Comparison of ENCODE assay signal across 16 mouse cellular contexts in the genomic region with DNA sequence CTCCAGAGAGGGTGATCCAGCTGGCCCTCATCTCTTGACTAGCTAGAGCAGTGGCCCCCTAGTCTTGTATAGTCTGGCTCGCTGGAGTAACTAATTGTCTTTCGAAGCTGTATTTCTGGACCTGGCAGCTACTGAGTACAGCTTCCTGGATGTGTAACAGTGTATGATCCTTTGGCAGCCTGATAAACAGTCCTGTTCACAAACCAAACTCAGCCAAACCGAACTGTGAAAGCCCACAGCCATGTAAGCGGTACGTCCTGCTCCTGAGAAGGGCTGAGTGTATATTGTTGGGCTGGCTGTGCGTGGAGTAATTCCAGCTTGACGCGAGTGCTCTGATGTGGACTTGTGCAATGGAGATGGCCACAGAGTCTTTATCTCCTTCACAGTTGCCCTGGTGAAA. TPM values are rescaled to one million over a fixed set of nuclear protein-coding genes. Genes with fewer than 3 reads are reported as not detected.
A peak's percentile ranks its signal among the peaks of the same experiment; 100 is the strongest.
DNase-seq lines count a peak whose midpoint lies in the region; ATAC-seq and TF ChIP-seq lines count a peak whose summit lies in the region.
"Had no signal": no experiment of that assay in that cellular context is flagged by ENCODE, and none has a peak within 500 bp of the region (broad histone marks: within the 10 kb centered on the region; RNA-seq: fewer than 3 reads in every experiment).

No protein-coding gene starts in this region.

- no peak overlapping the region for H3K4me3 ChIP-seq in hindbrain, embryonic 10.5 days
- H3K4me3 ChIP-seq in hindbrain, embryonic 11.5 days (ENCODE audit: low read depth, low read length): no peak overlapping the region
- no peak overlapping the region for H3K4me3 ChIP-seq in midbrain, embryonic 11.5 days (ENCODE audit: low read depth, low read length)
- H3K4me3 ChIP-seq in midbrain, postnatal 0 days (ENCODE audit: low read depth, low read length): no peak overlapping the region
- no peak overlapping the region for H3K4me3 ChIP-seq in intestine, embryonic 15.5 days (replicated peaks)
- no peak overlapping the region for H3K4me3 ChIP-seq in midbrain, embryonic 14.5 days (replicated peaks; ENCODE audit: low read depth, low read length)
- H3K4me3 ChIP-seq: erythroblast, embryonic 14.5 days; limb, embryonic 12.5 days had no signal

- no peak for DNase-seq in hindbrain, embryonic 10.5 days (ENCODE audit: low spot score)
- DNase-seq in hindbrain, embryonic 11.5 days (ENCODE audit: low spot score): no peak
- peak; percentile 87 for DNase-seq in midbrain, embryonic 11.5 days (ENCODE audit: low spot score, missing footprints)
- DNase-seq in midbrain, postnatal 0 days (ENCODE audit: low spot score): no peak
- DNase-seq in midbrain, embryonic 14.5 days: no peak
- no peak for DNase-seq in adipocyte (ENCODE audit: low spot score)
- DNase-seq in kidney, postnatal 25 days: no peak
- DNase-seq: cerebellum, adult 11 months; kidney, postnatal 10 days; thymus, postnatal 25 days had no signal

- H3K4me2 ChIP-seq in hindbrain, embryonic 11.5 days (replicated peaks; ENCODE audit: low read depth, low read length): no peak overlapping the region
- no peak overlapping the region for H3K4me2 ChIP-seq in midbrain, embryonic 11.5 days
- H3K4me2 ChIP-seq in midbrain, postnatal 0 days (ENCODE audit: low read depth, low read length, poor library complexity, severe bottlenecking): no peak overlapping the region
- no peak overlapping the region for H3K4me2 ChIP-seq in intestine, embryonic 15.5 days (replicated peaks)
- no peak overlapping the region for H3K4me2 ChIP-seq in midbrain, embryonic 14.5 days (ENCODE audit: low read length)
- H3K4me2 ChIP-seq: heart, embryonic 11.5 days had no signal

- H3K9ac ChIP-seq in hindbrain, embryonic 11.5 days (ENCODE audit: low read depth, low read length): no peak overlapping the region
- no peak overlapping the region for H3K9ac ChIP-seq in midbrain, embryonic 11.5 days (ENCODE audit: low read length)
- H3K9ac ChIP-seq in midbrain, postnatal 0 days (replicated peaks; ENCODE audit: low read length, poor library complexity, severe bottlenecking): no peak overlapping the region
- H3K9ac ChIP-seq in intestine, embryonic 15.5 days: no peak overlapping the region
- no peak overlapping the region for H3K9ac ChIP-seq in midbrain, embryonic 14.5 days (replicated peaks; ENCODE audit: low read length)
- H3K9ac ChIP-seq: limb, embryonic 12.5 days had no signal

- ATAC-seq in hindbrain, embryonic 11.5 days (ENCODE audit: low FRiP score): no peak
- 0 out of 2 replicates have a peak, but pooled peaks have one; percentile 1 for ATAC-seq in midbrain, embryonic 11.5 days (ENCODE audit: low FRiP score)
- ATAC-seq in midbrain, postnatal 0 days (ENCODE audit: low FRiP score): no peak
- 0 out of 2 replicates have a peak, but pooled peaks have one; percentile 4 for ATAC-seq in intestine, embryonic 15.5 days
- ATAC-seq in midbrain, embryonic 14.5 days (ENCODE audit: low FRiP score, low TSS enrichment): peak; percentile 24; the same call in 1 of the 2 replicates

- H3K27me3 ChIP-seq in hindbrain, embryonic 10.5 days (ENCODE audit: insufficient read depth, poor library complexity, severe bottlenecking): peaks cover 55% of the 10 kb centered on the region
- no peaks in the 10 kb centered on the region for H3K27me3 ChIP-seq in hindbrain, embryonic 11.5 days (ENCODE audit: control insufficient read depth, insufficient read depth, low read length)
- peaks cover 8% of the 10 kb centered on the region for H3K27me3 ChIP-seq in midbrain, embryonic 11.5 days (ENCODE audit: control insufficient read depth, insufficient read depth, low read length)
- H3K27me3 ChIP-seq in midbrain, postnatal 0 days (ENCODE audit: insufficient read depth, low read length): 0 out of 2 replicates have a peak, but pooled peaks cover 3% of the 10 kb centered on the region
- no peaks in the 10 kb centered on the region for H3K27me3 ChIP-seq in intestine, embryonic 15.5 days (replicated peaks)
- H3K27me3 ChIP-seq in midbrain, embryonic 14.5 days (ENCODE audit: control insufficient read depth, insufficient read depth, low read length): no peaks in the 10 kb centered on the region

- H3K27ac ChIP-seq in hindbrain, embryonic 10.5 days: 0 out of 2 replicates have a peak overlapping the region, but pooled peaks have one; percentile 82
- no peak overlapping the region for H3K27ac ChIP-seq in hindbrain, embryonic 11.5 days (ENCODE audit: low read depth, low read length)
- H3K27ac ChIP-seq in midbrain, embryonic 11.5 days (ENCODE audit: low read depth, low read length): no peak overlapping the region
- no peak overlapping the region for H3K27ac ChIP-seq in midbrain, postnatal 0 days (ENCODE audit: low read depth, low read length)
- no peak overlapping the region for H3K27ac ChIP-seq in intestine, embryonic 15.5 days
- no peak overlapping the region for H3K27ac ChIP-seq in midbrain, embryonic 14.5 days (replicated peaks; ENCODE audit: low read depth, low read length)
- H3K27ac ChIP-seq: limb, embryonic 12.5 days had no signal

- no peaks in the 10 kb centered on the region for H3K36me3 ChIP-seq in hindbrain, embryonic 10.5 days
- no peaks in the 10 kb centered on the region for H3K36me3 ChIP-seq in hindbrain, embryonic 11.5 days (ENCODE audit: control insufficient read depth, insufficient read depth, low read length)
- H3K36me3 ChIP-seq in midbrain, embryonic 11.5 days (ENCODE audit: control insufficient read depth, insufficient read depth, low read length): no peaks in the 10 kb centered on the region
- no peaks in the 10 kb centered on the region for H3K36me3 ChIP-seq in midbrain, postnatal 0 days (ENCODE audit: insufficient read depth, low read length)
- no peaks in the 10 kb centered on the region for H3K36me3 ChIP-seq in intestine, embryonic 15.5 days
- no peaks in the 10 kb centered on the region for H3K36me3 ChIP-seq in midbrain, embryonic 14.5 days (ENCODE audit: control insufficient read depth, insufficient read depth, low read length)
- H3K36me3 ChIP-seq: limb, embryonic 12.5 days had no signal

- WGBS in hindbrain, embryonic 10.5 days: 94% methylated on average over 8 of the region's 8 CpGs
- 92% methylated on average over 8 of the region's 8 CpGs for WGBS in hindbrain, embryonic 11.5 days
- 89% methylated on average over 8 of the region's 8 CpGs for WGBS in midbrain, embryonic 11.5 days
- 80% methylated on average over 8 of the region's 8 CpGs for WGBS in midbrain, postnatal 0 days
- 43% methylated on average over 8 of the region's 8 CpGs for whole genome bisulfite sequencing in intestine, embryonic 15.5 days
- 78% methylated on average over 8 of the region's 8 CpGs for WGBS in midbrain, embryonic 14.5 days

- TF ChIP-seq CTCF in midbrain, postnatal 0 days (IDR thresholded peaks at IDR 0.05): no peak

- no peaks in the 10 kb centered on the region for H3K9me3 ChIP-seq in hindbrain, embryonic 10.5 days
- no peaks in the 10 kb centered on the region for H3K9me3 ChIP-seq in hindbrain, embryonic 11.5 days (ENCODE audit: control insufficient read depth, low read length)
- H3K9me3 ChIP-seq in midbrain, embryonic 11.5 days (ENCODE audit: control insufficient read depth, low read length): no peaks in the 10 kb centered on the region
- H3K9me3 ChIP-seq in midbrain, postnatal 0 days (ENCODE audit: low read length): no peaks in the 10 kb centered on the region
- H3K9me3 ChIP-seq in intestine, embryonic 15.5 days: no peaks in the 10 kb centered on the region
- H3K9me3 ChIP-seq in midbrain, embryonic 14.5 days (ENCODE audit: control insufficient read depth, low read length): no peaks in the 10 kb centered on the region
- H3K9me3 ChIP-seq: limb, embryonic 12.5 days had no signal

- H3K4me1 ChIP-seq in hindbrain, embryonic 10.5 days (replicated peaks): peaks cover 65% of the 10 kb centered on the region
- peaks cover 15% of the 10 kb centered on the region; the same call in 1 of the 2 replicates for H3K4me1 ChIP-seq in hindbrain, embryonic 11.5 days (replicated peaks; ENCODE audit: control insufficient read depth, insufficient read depth, low read length)
- peaks cover 17% of the 10 kb centered on the region for H3K4me1 ChIP-seq in midbrain, embryonic 11.5 days (ENCODE audit: control insufficient read depth, insufficient read depth, low read length)
- peaks cover 10% of the 10 kb centered on the region; the same call in 1 of the 2 replicates for H3K4me1 ChIP-seq in midbrain, postnatal 0 days (ENCODE audit: insufficient read depth, low read length)
- peaks cover 49% of the 10 kb centered on the region for H3K4me1 ChIP-seq in intestine, embryonic 15.5 days (replicated peaks)
- peaks cover 13% of the 10 kb centered on the region for H3K4me1 ChIP-seq in midbrain, embryonic 14.5 days (ENCODE audit: control insufficient read depth, insufficient read depth, low read length)

RNA-seq across cellular contexts. Expression of a gene that starts 57.6 kb away (rescaled TPM):
- 64.4 and 82.8 TPM in 2 replicates for polyA plus RNA-seq in hindbrain, embryonic 10.5 days (2016; fragmentation: Nextera tagmentation; extraction: Ambion mirVana)
- 77.7 and 84.4 TPM in 2 replicates for polyA plus RNA-seq in hindbrain, embryonic 11.5 days (2014; fragmentation: Nextera tagmentation; extraction: Ambion mirVana)
- polyA plus RNA-seq in midbrain, embryonic 11.5 days (2014; fragmentation: Nextera tagmentation; extraction: Ambion mirVana): 75.1 and 76.7 TPM in 2 replicates
- 22.1 and 38.8 TPM in 2 replicates for total RNA-seq in midbrain, postnatal 0 days (2014; rRNA removed)
- polyA plus RNA-seq in midbrain, postnatal 0 days (2015; fragmentation: Nextera tagmentation; extraction: Ambion mirVana): 41.4 and 47.5 TPM in 2 replicates
- polyA plus RNA-seq in intestine, embryonic 15.5 days (2015; fragmentation: Nextera tagmentation; extraction: Ambion mirVana): 364 and 395 TPM in 2 replicates
- polyA plus RNA-seq in midbrain, embryonic 14.5 days (2014; fragmentation: Nextera tagmentation; extraction: Ambion mirVana): 50.3 and 51.4 TPM in 2 replicates
- total RNA-seq: hematopoietic stem cell, adult 5-6 weeks; MEL had no signal

Comparison
In these comparisons a context has a peak if more than half of its experiments do, and no peak if none do; other contexts are left out.
1. ATAC-seq: peak in midbrain, embryonic 11.5 days (single experiment), intestine, embryonic 15.5 days (single experiment) and midbrain, embryonic 14.5 days (single experiment); none in hindbrain, embryonic 11.5 days (single experiment) and midbrain, postnatal 0 days (single experiment).